Mouse (Mus musculus): ENCODE data around the gene Klkb1. TPM values are rescaled to one million over a fixed set of nuclear protein-coding genes. Genes with fewer than 3 reads are reported as not detected.

Gene Klkb1
- total RNA-seq, 2 experiments from 2014 or later, result 0.10 TPM; not detected in 1

Other genes starting within 250 kb of the Klkb1 start
- gene Mtnr1a, start 225.7 kb downstream of the Klkb1 start, total RNA-seq (2021), result not detected
- gene F11, start 32.8 kb downstream of the Klkb1 start, total RNA-seq (2021), result not detected
- gene Gm45753, start 13.6 kb upstream of the Klkb1 start, total RNA-seq (2021), result not detected
- 1 to 10 TPM; 2.7 to 3.0 TPM for gene Cyp4v3, start 38.4 kb upstream of the Klkb1 start, total RNA-seq (2021)
- 10 to 100 TPM; 21.0 to 22.6 TPM for gene Fam149a, start 87.4 kb upstream of the Klkb1 start, total RNA-seq (2021)
- gene Tlr3, start 116.2 kb upstream of the Klkb1 start, total RNA-seq (2021), result 1 to 10 TPM; 2.0 to 3.1 TPM
- 100 to 1,000 TPM; 125 to 130 TPM for gene Sorbs2, start 212.9 kb upstream of the Klkb1 start, total RNA-seq (2021)